Mouse (Mus musculus) mesoderm, embryonic 11.5 days (tissue): ENCODE measurements at regions not wholly inside any gene's neighbourhood (a gene's known extent, or its start where the extent isn't known, plus 50 kb on each side); places are given as distances from the start of the nearest gene placed in this dataset.
"Not testable (repeated sequence)": the region's sequence is repeated elsewhere in the genome, so short reads cannot be mapped to it uniquely, and the experiment has no call there.

Experiments
- DNase-seq: peaks from one replicate; pipeline ENCODE4 v3.0.0-alpha.2; 2012; ENCODE audit warnings: low read depth, low spot score

DNA sequence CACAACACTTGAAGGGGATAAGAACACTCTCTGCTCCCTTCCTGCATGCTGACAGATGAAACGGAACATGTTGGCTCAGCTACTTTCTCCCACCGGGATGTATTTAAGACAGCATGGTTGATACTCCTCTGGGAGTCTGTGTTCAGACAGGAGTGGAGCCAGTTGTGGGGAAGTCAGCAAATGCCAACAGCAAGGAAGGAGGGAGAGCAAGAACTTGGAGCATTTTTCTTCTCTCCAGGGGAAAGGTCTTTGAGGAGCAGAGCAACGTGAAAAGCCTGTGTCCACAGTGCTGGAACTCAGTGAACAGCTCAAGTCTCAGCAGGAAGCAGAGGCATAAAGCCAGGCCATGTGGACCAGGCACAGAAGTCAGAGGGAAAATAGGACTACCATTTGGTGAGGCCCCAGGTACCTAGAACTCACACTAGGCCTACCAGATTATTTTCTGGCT lies 188.8 kb upstream of the Dmac1 start:
- DNase-seq = no peak

GRCm38 (mm10) chr4:75463579-75463978 lies 185.5 kb upstream of the Dmac1 start:
- DNase-seq = no peak

DNA sequence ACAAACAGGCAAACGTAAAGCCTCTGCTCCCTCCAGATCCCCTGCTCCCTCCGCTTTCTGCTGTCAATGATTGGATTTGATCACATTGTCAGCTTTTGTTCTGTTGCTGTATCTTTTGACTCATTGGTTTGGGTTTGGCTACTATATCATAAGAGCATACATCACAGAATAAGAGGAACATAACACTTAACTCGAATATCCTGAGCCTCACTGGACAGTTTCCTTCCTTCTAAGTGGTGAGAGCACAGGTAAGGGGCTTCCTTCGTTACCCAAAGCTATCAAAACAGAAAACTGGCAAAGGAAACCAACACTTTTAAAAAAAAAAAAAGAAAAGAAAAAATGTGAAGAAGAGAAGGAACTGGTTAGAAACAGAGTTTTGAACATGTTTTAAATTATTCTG lies 171.4 kb upstream of the Dmac1 start:
- DNase-seq = no peak

DNA sequence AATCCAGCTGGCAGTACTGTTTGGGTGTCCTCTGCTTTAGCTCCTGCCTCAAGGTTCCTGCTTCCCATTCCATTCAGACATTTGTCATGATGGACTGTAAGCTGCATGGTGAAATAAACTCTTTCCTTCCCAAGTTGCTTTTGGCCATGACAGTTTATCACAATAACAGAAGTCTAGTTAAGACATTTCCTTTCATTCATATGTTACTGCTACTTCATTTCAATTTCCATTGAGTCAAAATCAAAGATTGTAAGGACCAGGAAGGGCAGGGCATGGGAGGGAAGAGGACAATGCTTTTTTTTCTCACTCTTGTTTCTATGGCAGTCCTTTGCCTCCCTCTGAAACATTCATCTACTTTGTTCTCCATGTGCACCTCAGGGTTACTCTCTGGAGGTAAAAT lies 145.2 kb upstream of the Dmac1 start:
- no peak for DNase-seq

- DNase-seq = not testable (repeated sequence)
These were observed 122.6 kb upstream of the Dmac1 start for GRCm38 (mm10) chr4:75400754-75401153.

DNA sequence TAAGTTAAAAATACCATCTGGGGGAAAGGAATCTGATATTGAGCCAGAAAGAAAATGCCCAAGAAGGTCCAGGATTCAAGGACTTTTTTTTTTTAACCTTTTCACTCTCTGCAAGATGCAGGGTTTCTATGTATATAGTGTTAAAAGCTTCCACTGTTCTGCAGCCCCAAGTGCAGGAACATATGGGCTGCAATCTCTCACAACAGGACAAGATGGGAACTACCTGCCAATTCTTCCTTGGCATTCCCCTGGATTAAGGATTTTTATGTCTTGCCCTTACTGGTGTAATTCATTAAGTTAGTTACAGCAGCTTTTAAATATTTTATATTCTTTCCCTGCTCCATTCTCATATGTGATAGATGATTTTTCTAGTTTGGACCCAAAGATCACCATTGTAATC lies 116.9 kb upstream of the Dmac1 start:
- DNase-seq = no peak

DNA sequence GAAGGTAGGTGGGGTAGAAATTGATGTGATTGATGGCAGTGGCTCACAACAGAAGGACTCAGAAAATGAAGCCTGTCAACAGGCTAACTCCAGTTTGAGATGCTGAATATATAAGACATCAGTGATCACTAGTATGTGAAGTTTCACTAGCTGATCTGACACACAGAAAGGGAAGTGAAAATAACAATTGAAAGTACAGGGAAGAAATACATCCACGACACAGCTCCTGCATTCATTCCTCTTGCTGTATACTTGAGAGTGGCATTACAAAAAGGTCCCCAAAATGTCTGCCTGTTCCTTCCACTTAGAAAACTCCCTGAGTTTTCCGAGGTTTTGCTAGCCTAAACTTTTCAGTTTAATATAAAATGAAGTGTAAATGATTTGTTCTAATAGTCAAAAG lies 116.2 kb upstream of the Dmac1 start:
- DNase-seq = no peak

DNA sequence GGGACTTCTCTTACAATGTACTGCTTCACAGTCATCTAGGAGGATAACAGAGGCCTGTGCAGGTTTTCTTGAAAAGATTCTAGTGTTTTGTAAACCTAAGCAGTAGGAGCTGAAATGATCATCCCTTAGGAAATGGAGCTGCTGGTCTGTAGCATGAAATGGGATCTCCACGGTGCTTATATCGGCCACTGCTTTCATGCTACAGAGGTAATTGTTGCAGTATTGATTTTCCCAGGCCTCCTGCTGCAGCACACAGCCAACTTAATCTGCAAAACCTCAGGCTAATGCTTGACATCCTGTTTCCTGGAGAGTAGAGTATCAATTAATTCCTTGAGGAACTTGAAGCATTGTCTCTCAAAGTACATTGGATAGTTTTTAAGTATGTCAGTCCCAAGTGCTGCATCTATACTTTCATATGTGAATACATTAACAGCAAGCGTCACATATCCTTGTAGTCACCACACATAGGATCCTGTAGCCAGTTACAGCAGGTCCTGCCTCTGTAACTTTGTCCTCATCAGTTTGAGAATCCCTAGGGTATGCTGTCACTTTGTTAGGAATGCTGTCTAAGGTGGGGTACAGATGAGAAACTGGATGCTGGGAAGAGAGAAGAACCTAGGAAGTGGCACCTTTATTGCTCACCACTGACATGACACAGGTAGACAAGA lies 108.3 kb upstream of the Dmac1 start:
- DNase-seq = peak; percentile 5

GRCm38 (mm10) chr4:75359496-75359895 lies 81.4 kb upstream of the Dmac1 start:
- no peak for DNase-seq

GRCm38 (mm10) chr4:75355621-75356020 lies 77.5 kb upstream of the Dmac1 start:
- DNase-seq = no peak

DNA sequence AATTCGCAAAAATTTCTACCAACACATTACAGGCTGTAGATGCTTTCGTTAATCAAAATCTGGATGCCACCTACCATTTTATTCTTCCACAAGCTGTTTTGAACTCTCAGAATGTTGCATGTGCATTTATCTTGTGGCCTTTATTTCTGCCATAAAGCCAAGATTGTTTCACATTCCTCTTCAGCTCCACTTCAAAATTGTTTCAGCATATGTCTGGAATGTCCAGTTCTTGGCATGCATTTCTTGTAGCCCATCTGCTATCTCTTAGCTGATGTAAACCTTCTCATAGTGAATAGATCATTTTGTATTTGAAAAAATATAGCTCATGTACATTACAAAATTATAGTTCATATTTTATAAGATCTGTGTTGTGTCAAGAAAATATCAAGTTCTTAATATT lies 56.4 kb upstream of the Dmac1 start:
- no peak for DNase-seq

- no peak for DNase-seq
These were observed 54.7 kb upstream of the Dmac1 start for GRCm38 (mm10) chr4:75332791-75333190.

DNA sequence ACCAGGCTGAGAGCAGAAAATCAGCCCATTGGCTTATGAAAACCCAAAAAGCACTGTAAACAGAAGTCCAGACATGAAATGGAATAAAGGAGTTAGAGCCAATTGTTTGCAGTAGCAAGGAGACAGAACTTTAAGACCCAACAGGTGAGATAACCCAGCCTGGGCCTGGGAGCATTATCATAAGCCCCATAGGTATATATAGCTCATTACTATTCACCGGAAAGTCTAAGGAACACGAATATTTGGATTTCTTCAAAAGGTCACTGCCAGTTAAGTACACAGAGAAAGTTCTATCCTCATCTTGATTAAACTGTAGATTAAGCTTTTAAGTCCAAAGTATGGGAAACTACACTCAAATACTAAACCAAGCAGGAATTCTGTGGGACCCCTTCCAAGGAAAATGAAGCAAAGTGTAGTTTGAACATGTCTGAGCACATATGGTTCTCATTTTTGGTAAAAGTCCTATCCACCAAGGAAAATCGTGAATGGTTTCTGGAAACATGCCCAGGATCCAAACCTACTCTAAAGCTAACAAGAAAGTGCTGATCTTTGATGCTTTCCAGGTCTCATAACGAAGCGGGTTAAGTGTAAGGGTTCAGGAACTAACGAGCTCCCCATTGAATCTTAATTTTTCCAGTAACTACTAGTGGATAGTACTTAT lies 51.5 kb upstream of the Dmac1 start:
- no peak for DNase-seq
